Mouse (Mus musculus): ENCODE results near the gene Fryl. TPM values are rescaled to one million over a fixed set of nuclear protein-coding genes. Genes with fewer than 3 reads are reported as not detected.

Fryl gene
- polyA plus RNA-seq, 1 experiment from 2014 or later = 53.2 TPM

- Histone ChIP-seq H3K27me3 (ENCODE audit: control insufficient read depth, insufficient read depth, low read length) (no peaks in the 10 kb centered on the region), H3K9me3 (ENCODE audit: control insufficient read depth, low read length) (no peaks in the 10 kb centered on the region), H3K4me3 (ENCODE audit: low read depth, low read length) (no peak overlapping the region), H3K9ac (ENCODE audit: low read depth, low read length) (no peak overlapping the region), H3K27ac (ENCODE audit: low read depth, low read length) (no peak overlapping the region), H3K4me1 (replicated peaks; ENCODE audit: control insufficient read depth, insufficient read depth, low read length) (no peaks in the 10 kb centered on the region), H3K36me3 (ENCODE audit: control insufficient read depth, insufficient read depth, low read length) (no peaks in the 10 kb centered on the region), H3K4me2 (replicated peaks; ENCODE audit: low read depth, low read length) (no peak overlapping the region)
- DNase-seq (ENCODE audit: low spot score) = no peak
- 77% methylated on average over 9 of the region's 9 CpGs for WGBS
- no peak for ATAC-seq (ENCODE audit: low FRiP score)
These were observed 96.0 kb downstream of the Fryl start for GRCm38 (mm10) chr5:73160440-73160839.

- DNase-seq (ENCODE audit: low spot score) (no peak), ATAC-seq (ENCODE audit: low FRiP score) (no peak)
- no peaks in the 10 kb centered on the region for H3K9me3 ChIP-seq (ENCODE audit: control insufficient read depth, low read length)
- 86% methylated on average over 6 of the region's 6 CpGs for whole genome bisulfite sequencing
- H3K4me2 ChIP-seq (replicated peaks; ENCODE audit: low read depth, low read length) = no peak overlapping the region
- no peak overlapping the region for H3K27ac ChIP-seq (ENCODE audit: low read depth, low read length)
- no peaks in the 10 kb centered on the region for H3K36me3 ChIP-seq (ENCODE audit: control insufficient read depth, insufficient read depth, low read length)
- H3K27me3 ChIP-seq (ENCODE audit: control insufficient read depth, insufficient read depth, low read length) = no peaks in the 10 kb centered on the region
- no peaks in the 10 kb centered on the region for H3K4me1 ChIP-seq (replicated peaks; ENCODE audit: control insufficient read depth, insufficient read depth, low read length)
- H3K4me3 ChIP-seq (ENCODE audit: low read depth, low read length) = no peak overlapping the region
- no peak overlapping the region for H3K9ac ChIP-seq (ENCODE audit: low read depth, low read length)
These were observed 98.9 kb downstream of the Fryl start for GRCm38 (mm10) chr5:73157502-73157901.

- no peaks in the 10 kb centered on the region for H3K27me3 ChIP-seq (ENCODE audit: control insufficient read depth, insufficient read depth, low read length)
- no peaks in the 10 kb centered on the region for H3K36me3 ChIP-seq (ENCODE audit: control insufficient read depth, insufficient read depth, low read length)
- no peaks in the 10 kb centered on the region for H3K4me1 ChIP-seq (replicated peaks; ENCODE audit: control insufficient read depth, insufficient read depth, low read length)
- DNase-seq (ENCODE audit: low spot score) (no peak), ATAC-seq (ENCODE audit: low FRiP score) (no peak)
- 88% methylated on average over 5 of the region's 5 CpGs for WGBS
- no peak overlapping the region for H3K4me2 ChIP-seq (replicated peaks; ENCODE audit: low read depth, low read length)
- no peaks in the 10 kb centered on the region for H3K9me3 ChIP-seq (ENCODE audit: control insufficient read depth, low read length)
- H3K27ac ChIP-seq (ENCODE audit: low read depth, low read length) = no peak overlapping the region
- no peak overlapping the region for H3K9ac ChIP-seq (ENCODE audit: low read depth, low read length)
- no peak overlapping the region for H3K4me3 ChIP-seq (ENCODE audit: low read depth, low read length)
These were observed 99.4 kb downstream of the Fryl start for GRCm38 (mm10) chr5:73157009-73157408.

- Histone ChIP-seq H3K27me3 (ENCODE audit: control insufficient read depth, insufficient read depth, low read length) (no peaks in the 10 kb centered on the region), H3K9ac (ENCODE audit: low read depth, low read length) (no peak overlapping the region), H3K27ac (ENCODE audit: low read depth, low read length) (no peak overlapping the region), H3K36me3 (ENCODE audit: control insufficient read depth, insufficient read depth, low read length) (no peaks in the 10 kb centered on the region), H3K4me1 (replicated peaks; ENCODE audit: control insufficient read depth, insufficient read depth, low read length) (no peaks in the 10 kb centered on the region), H3K4me2 (replicated peaks; ENCODE audit: low read depth, low read length) (no peak overlapping the region), H3K9me3 (ENCODE audit: control insufficient read depth, low read length) (no peaks in the 10 kb centered on the region), H3K4me3 (ENCODE audit: low read depth, low read length) (no peak overlapping the region)
- ATAC-seq (ENCODE audit: low FRiP score) (no peak), DNase-seq (ENCODE audit: low spot score) (no peak)
- 86% methylated on average over 15 of the region's 15 CpGs for WGBS
These were observed 100.0 kb downstream of the Fryl start for GRCm38 (mm10) chr5:73156226-73156926.

DNA sequence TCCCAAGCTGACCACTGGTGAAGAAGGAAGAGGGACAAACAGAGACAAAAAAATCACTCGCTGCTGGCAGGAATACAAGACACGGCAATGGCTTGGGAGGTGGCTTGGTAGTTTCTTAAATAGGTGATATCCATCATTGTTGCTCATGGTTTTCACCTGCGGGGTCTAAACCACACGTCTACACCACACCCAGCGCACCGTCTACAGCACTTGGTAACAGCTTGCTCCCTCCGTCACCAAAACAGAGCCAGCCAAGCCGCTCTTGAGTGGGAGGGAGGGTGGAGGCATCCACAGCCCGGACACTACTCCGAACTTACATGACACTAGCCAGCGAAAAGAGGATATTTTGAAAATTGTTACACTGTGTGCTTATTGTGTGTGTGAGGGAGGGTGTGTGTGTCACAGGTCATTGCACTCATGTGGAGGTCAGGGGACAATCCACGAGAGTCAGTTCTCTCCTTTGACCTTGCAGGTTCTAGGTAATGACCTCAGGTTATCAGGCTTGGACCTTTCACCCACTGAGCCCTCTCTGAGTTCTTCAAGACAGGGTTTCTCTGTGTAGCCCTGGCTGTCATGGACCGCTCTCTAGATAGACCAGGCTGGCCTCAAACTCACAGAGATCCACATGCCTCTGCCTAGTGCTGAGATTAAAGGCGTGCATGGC, 102.5 kb downstream of the Fryl start:
- DNase-seq (ENCODE audit: low spot score) = no peak
- ATAC-seq (ENCODE audit: low FRiP score) = no peak
- Histone ChIP-seq H3K9ac (ENCODE audit: low read depth, low read length) (no peak overlapping the region), H3K4me2 (replicated peaks; ENCODE audit: low read depth, low read length) (no peak overlapping the region), H3K9me3 (ENCODE audit: control insufficient read depth, low read length) (no peaks in the 10 kb centered on the region), H3K27ac (ENCODE audit: low read depth, low read length) (no peak overlapping the region), H3K36me3 (ENCODE audit: control insufficient read depth, insufficient read depth, low read length) (no peaks in the 10 kb centered on the region), H3K4me3 (ENCODE audit: low read depth, low read length) (no peak overlapping the region), H3K27me3 (ENCODE audit: control insufficient read depth, insufficient read depth, low read length) (no peaks in the 10 kb centered on the region), H3K4me1 (replicated peaks; ENCODE audit: control insufficient read depth, insufficient read depth, low read length) (no peaks in the 10 kb centered on the region)
- WGBS = 92% methylated on average over 14 of the region's 14 CpGs

- ATAC-seq (ENCODE audit: low FRiP score) (no peak), DNase-seq (ENCODE audit: low spot score) (no peak)
- no peak overlapping the region for H3K4me2 ChIP-seq (replicated peaks; ENCODE audit: low read depth, low read length)
These were observed 104.2 kb downstream of the Fryl start for GRCm38 (mm10) chr5:73152206-73152605.

DNA sequence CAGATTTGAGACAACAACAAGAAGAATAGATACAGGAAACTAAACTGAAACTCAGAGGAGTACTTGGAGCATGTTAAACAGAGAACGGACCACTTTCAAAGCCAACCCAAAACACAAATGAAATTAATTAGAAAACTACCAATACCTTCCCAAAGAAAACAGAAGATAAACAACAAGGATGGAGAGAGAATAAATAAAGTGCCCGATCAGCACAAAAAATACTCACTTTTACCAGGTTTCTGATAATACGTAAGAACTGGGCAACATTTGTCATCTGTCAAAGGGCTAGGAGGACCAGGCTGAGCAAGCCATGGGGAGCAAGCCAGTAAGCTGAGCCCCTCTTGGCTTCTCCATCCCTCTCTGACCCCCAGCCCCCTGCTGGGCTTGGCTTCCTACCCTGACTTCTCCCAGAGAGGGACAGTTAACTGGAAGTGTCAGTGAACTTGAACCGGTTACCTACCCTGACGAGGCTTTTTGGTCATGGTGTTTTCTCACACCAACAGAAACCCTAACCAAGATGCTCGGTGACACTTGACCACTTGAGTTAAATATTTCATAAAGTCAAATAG, 105.5 kb downstream of the Fryl start:
- Histone ChIP-seq H3K27me3 (ENCODE audit: control insufficient read depth, insufficient read depth, low read length) (no peaks in the 10 kb centered on the region), H3K4me1 (replicated peaks; ENCODE audit: control insufficient read depth, insufficient read depth, low read length) (no peaks in the 10 kb centered on the region), H3K9ac (ENCODE audit: low read depth, low read length) (no peak overlapping the region), H3K4me3 (ENCODE audit: low read depth, low read length) (no peak overlapping the region), H3K4me2 (replicated peaks; ENCODE audit: low read depth, low read length) (no peak overlapping the region), H3K9me3 (ENCODE audit: control insufficient read depth, low read length) (no peaks in the 10 kb centered on the region), H3K36me3 (ENCODE audit: control insufficient read depth, insufficient read depth, low read length) (no peaks in the 10 kb centered on the region), H3K27ac (ENCODE audit: low read depth, low read length) (no peak overlapping the region)
- no peak for DNase-seq (ENCODE audit: low spot score)
- 79% methylated on average over 6 of the region's 6 CpGs for WGBS
- no peak for ATAC-seq (ENCODE audit: low FRiP score)

More at GRCm38 (mm10) chr5:73152206-73152605, 104.2 kb downstream of the Fryl start:
- no peaks in the 10 kb centered on the region for H3K9me3 ChIP-seq (ENCODE audit: control insufficient read depth, low read length)
- H3K27ac ChIP-seq (ENCODE audit: low read depth, low read length) = no peak overlapping the region
- H3K27me3 ChIP-seq (ENCODE audit: control insufficient read depth, insufficient read depth, low read length) = no peaks in the 10 kb centered on the region
- H3K4me3 ChIP-seq (ENCODE audit: low read depth, low read length) = no peak overlapping the region
- no peaks in the 10 kb centered on the region for H3K4me1 ChIP-seq (replicated peaks; ENCODE audit: control insufficient read depth, insufficient read depth, low read length)
- H3K36me3 ChIP-seq (ENCODE audit: control insufficient read depth, insufficient read depth, low read length) = no peaks in the 10 kb centered on the region
- H3K9ac ChIP-seq (ENCODE audit: low read depth, low read length) = no peak overlapping the region

DNA sequence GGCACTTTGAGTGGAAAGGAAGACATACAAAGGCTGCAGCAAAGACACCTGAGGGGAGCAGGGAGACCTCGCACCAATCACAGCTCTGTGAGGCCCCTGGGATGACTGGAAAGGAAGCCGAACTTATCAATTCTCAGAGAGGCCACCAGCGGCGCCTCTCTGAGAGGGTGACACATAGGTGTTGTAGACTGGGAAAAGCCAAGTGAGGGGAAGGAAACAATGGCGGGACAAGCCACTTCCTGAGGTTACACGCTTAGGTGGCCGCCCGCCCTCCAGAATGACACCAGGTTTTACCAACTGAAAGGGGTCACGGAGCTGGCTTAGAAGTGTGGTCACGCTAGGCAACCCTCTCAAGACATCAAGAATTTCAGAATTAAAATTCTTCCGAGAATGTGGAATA, 111.4 kb downstream of the Fryl start:
- Histone ChIP-seq H3K27ac (ENCODE audit: low read depth, low read length) (no peak overlapping the region), H3K9me3 (ENCODE audit: control insufficient read depth, low read length) (no peaks in the 10 kb centered on the region)
- WGBS = 92% methylated on average over 11 of the region's 11 CpGs

GRCm38 (mm10) chr5:73141712-73142111, 114.7 kb downstream of the Fryl start:
- ATAC-seq (ENCODE audit: low FRiP score) (no peak), DNase-seq (ENCODE audit: low spot score) (no peak)
- no peaks in the 10 kb centered on the region for H3K9me3 ChIP-seq (ENCODE audit: control insufficient read depth, low read length)
- no peak overlapping the region for H3K4me2 ChIP-seq (replicated peaks; ENCODE audit: low read depth, low read length)
- no peaks in the 10 kb centered on the region for H3K4me1 ChIP-seq (replicated peaks; ENCODE audit: control insufficient read depth, insufficient read depth, low read length)
- WGBS = 88% methylated on average over 2 of the region's 2 CpGs
- no peak overlapping the region for H3K4me3 ChIP-seq (ENCODE audit: low read depth, low read length)
- H3K27ac ChIP-seq (ENCODE audit: low read depth, low read length) = no peak overlapping the region
- no peaks in the 10 kb centered on the region for H3K27me3 ChIP-seq (ENCODE audit: control insufficient read depth, insufficient read depth, low read length)
- H3K9ac ChIP-seq (ENCODE audit: low read depth, low read length) = no peak overlapping the region
- H3K36me3 ChIP-seq (ENCODE audit: control insufficient read depth, insufficient read depth, low read length) = no peaks in the 10 kb centered on the region

More for the DNA sequence above, 111.4 kb downstream of the Fryl start:
- Histone ChIP-seq H3K4me3 (ENCODE audit: low read depth, low read length) (no peak overlapping the region), H3K36me3 (ENCODE audit: control insufficient read depth, insufficient read depth, low read length) (no peaks in the 10 kb centered on the region), H3K4me2 (replicated peaks; ENCODE audit: low read depth, low read length) (no peak overlapping the region), H3K27me3 (ENCODE audit: control insufficient read depth, insufficient read depth, low read length) (no peaks in the 10 kb centered on the region), H3K4me1 (replicated peaks; ENCODE audit: control insufficient read depth, insufficient read depth, low read length) (no peaks in the 10 kb centered on the region), H3K9ac (ENCODE audit: low read depth, low read length) (no peak overlapping the region)
- ATAC-seq (ENCODE audit: low FRiP score) (no peak), DNase-seq (ENCODE audit: low spot score) (no peak)
